Mouse (Mus musculus): ENCODE measurements around the gene Fign. TPM values are rescaled to one million over a fixed set of nuclear protein-coding genes. Genes with fewer than 3 reads are reported as not detected.

Gene Fign
- polyA plus RNA-seq, 1 experiment from 2014 or later, result 3.0 TPM

GRCm38 (mm10) chr2:64072158-64072557 is 25.7 kb downstream of the Fign start:
- WGBS, result 63% methylated on average over 4 of the region's 4 CpGs
- H3K4me1 ChIP-seq (ENCODE audit: control insufficient read depth, insufficient read depth, low read length), result no peaks in the 10 kb centered on the region
- no peak overlapping the region for H3K27ac ChIP-seq (ENCODE audit: low read length)
- no peaks in the 10 kb centered on the region for H3K36me3 ChIP-seq (ENCODE audit: control insufficient read depth, insufficient read depth, low read length)
- H3K9me3 ChIP-seq (replicated peaks; ENCODE audit: control insufficient read depth, low read length), result no peaks in the 10 kb centered on the region
- H3K27me3 ChIP-seq (ENCODE audit: control insufficient read depth, insufficient read depth, low read length), result no peaks in the 10 kb centered on the region
- H3K4me3 ChIP-seq (replicated peaks; ENCODE audit: low read length), result no peak overlapping the region
- H3K4me2 ChIP-seq (ENCODE audit: low read depth, low read length), result no peak overlapping the region
- ATAC-seq (ENCODE audit: insufficient read depth, low FRiP score), result no peak
- no peak overlapping the region for H3K9ac ChIP-seq (ENCODE audit: low read length)

DNA sequence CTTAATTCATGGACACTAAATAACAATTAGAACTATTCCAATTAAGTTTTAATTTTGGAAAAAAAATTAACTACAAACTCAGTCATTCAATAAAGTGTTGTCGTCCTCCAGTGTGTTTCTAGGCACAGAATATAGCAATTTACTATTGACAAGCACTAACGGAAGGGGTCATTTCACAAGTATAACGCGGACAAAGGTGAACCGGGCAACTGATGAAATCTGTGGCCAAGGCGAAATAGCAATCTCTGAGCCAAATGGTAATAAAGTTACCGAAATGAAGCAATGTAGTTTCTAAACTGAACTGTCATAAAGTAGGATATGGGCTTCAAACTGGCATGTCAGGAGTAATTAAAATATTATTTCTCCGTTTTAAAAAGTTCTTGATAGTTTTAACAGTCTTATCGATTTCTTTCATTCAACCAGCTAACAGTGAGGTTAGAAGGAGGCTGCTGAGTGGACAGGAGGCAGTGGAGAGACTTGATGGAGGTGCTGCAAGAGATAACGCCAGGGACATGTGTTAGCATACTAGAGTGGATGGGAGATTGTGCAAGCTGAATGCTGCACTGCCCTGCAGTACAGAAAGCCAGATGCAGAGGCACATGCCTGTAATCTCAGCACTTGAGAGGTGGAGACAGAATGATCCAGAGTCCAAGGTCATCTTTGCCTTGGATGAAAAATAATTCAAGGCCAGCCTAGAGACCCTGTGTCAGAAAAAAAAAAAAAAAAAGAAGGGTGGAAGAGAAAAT is 27.7 kb downstream of the Fign start:
- no peak overlapping the region for H3K4me3 ChIP-seq (replicated peaks; ENCODE audit: low read length)
- H3K27ac ChIP-seq (ENCODE audit: low read length), result no peak overlapping the region
- WGBS, result 83% methylated on average over 10 of the region's 10 CpGs
- H3K9me3 ChIP-seq (replicated peaks; ENCODE audit: control insufficient read depth, low read length), result no peaks in the 10 kb centered on the region
- ATAC-seq (ENCODE audit: insufficient read depth, low FRiP score), result no peak
- H3K36me3 ChIP-seq (ENCODE audit: control insufficient read depth, insufficient read depth, low read length), result no peaks in the 10 kb centered on the region
- H3K4me1 ChIP-seq (ENCODE audit: control insufficient read depth, insufficient read depth, low read length), result no peaks in the 10 kb centered on the region
- no peaks in the 10 kb centered on the region for H3K27me3 ChIP-seq (ENCODE audit: control insufficient read depth, insufficient read depth, low read length)
- no peak overlapping the region for H3K4me2 ChIP-seq (ENCODE audit: low read depth, low read length)
- no peak overlapping the region for H3K9ac ChIP-seq (ENCODE audit: low read length)

DNA sequence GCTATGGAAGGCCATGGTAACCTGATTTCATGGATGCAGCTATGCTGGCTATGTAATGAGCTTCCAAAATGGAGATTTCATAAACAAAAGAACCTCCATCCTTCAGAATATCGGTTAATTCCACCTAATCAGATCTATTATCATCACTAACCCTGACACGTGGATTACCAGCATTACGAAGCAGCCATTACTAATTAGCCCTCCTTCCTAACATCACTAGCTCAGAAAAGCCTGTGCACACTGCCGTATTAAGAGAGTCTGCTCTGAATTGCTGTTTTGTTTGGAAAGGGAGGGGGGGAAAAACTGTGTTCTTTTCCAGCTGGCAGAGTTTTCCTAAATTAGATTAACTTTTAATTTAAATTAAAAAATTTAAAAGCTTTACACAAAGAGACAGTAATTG is 32.3 kb downstream of the Fign start:
- Histone ChIP-seq H3K9ac (ENCODE audit: low read length) (no peak overlapping the region), H3K36me3 (ENCODE audit: control insufficient read depth, insufficient read depth, low read length) (no peaks in the 10 kb centered on the region), H3K9me3 (replicated peaks; ENCODE audit: control insufficient read depth, low read length) (no peaks in the 10 kb centered on the region), H3K4me3 (replicated peaks; ENCODE audit: low read length) (no peak overlapping the region), H3K27ac (ENCODE audit: low read length) (no peak overlapping the region), H3K4me1 (ENCODE audit: control insufficient read depth, insufficient read depth, low read length) (no peaks in the 10 kb centered on the region), H3K4me2 (ENCODE audit: low read depth, low read length) (no peak overlapping the region), H3K27me3 (ENCODE audit: control insufficient read depth, insufficient read depth, low read length) (no peaks in the 10 kb centered on the region)
- ATAC-seq (ENCODE audit: insufficient read depth, low FRiP score), result no peak
- 81% methylated on average over 4 of the region's 4 CpGs for WGBS

GRCm38 (mm10) chr2:64059477-64059876 is 38.4 kb downstream of the Fign start:
- Histone ChIP-seq H3K36me3 (ENCODE audit: control insufficient read depth, insufficient read depth, low read length) (no peaks in the 10 kb centered on the region), H3K27ac (ENCODE audit: low read length) (no peak overlapping the region), H3K4me3 (replicated peaks; ENCODE audit: low read length) (no peak overlapping the region), H3K9me3 (replicated peaks; ENCODE audit: control insufficient read depth, low read length) (no peaks in the 10 kb centered on the region), H3K27me3 (ENCODE audit: control insufficient read depth, insufficient read depth, low read length) (no peaks in the 10 kb centered on the region), H3K4me2 (ENCODE audit: low read depth, low read length) (no peak overlapping the region), H3K4me1 (ENCODE audit: control insufficient read depth, insufficient read depth, low read length) (no peaks in the 10 kb centered on the region), H3K9ac (ENCODE audit: low read length) (no peak overlapping the region)
- 83% methylated on average over 5 of the region's 5 CpGs for WGBS
- no peak for ATAC-seq (ENCODE audit: insufficient read depth, low FRiP score)

DNA sequence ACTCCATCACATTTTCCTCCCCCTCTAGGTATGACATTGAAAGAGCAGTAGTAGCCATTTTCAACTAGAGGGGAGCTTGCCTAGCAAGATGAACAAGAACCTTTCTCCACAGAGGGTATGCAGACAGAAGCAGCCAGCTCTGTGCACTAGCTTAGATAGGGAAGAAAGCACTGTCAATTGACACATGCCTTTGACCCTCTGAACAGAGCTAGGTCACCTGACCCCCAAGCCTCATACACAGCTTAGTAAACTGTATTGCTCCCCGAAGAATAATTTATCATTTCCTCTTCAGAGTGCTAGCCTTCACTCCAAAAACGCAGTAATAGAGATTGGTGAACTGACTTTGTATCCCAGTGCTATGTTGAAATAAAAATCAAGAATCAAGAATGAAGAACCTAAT is 49.7 kb downstream of the Fign start:
- no peaks in the 10 kb centered on the region for H3K4me1 ChIP-seq (ENCODE audit: control insufficient read depth, insufficient read depth, low read length)
- H3K4me2 ChIP-seq (ENCODE audit: low read depth, low read length), result no peak overlapping the region
- H3K27me3 ChIP-seq (ENCODE audit: control insufficient read depth, insufficient read depth, low read length), result no peaks in the 10 kb centered on the region
- H3K9ac ChIP-seq (ENCODE audit: low read length), result no peak overlapping the region
- H3K4me3 ChIP-seq (replicated peaks; ENCODE audit: low read length), result no peak overlapping the region
- no peak for ATAC-seq (ENCODE audit: insufficient read depth, low FRiP score)
- WGBS, result 66% methylated on average over 2 of the region's 2 CpGs
- no peak overlapping the region for H3K27ac ChIP-seq (ENCODE audit: low read length)
- no peaks in the 10 kb centered on the region for H3K9me3 ChIP-seq (replicated peaks; ENCODE audit: control insufficient read depth, low read length)
- no peaks in the 10 kb centered on the region for H3K36me3 ChIP-seq (ENCODE audit: control insufficient read depth, insufficient read depth, low read length)

- 53% methylated on average over 3 of the region's 3 CpGs for WGBS
- H3K27ac ChIP-seq (ENCODE audit: low read length), result no peak overlapping the region
- no peak overlapping the region for H3K4me3 ChIP-seq (replicated peaks; ENCODE audit: low read length)
- H3K9ac ChIP-seq (ENCODE audit: low read length), result no peak overlapping the region
- H3K36me3 ChIP-seq (ENCODE audit: control insufficient read depth, insufficient read depth, low read length), result no peaks in the 10 kb centered on the region
- H3K4me1 ChIP-seq (ENCODE audit: control insufficient read depth, insufficient read depth, low read length), result no peaks in the 10 kb centered on the region
- no peak for ATAC-seq (ENCODE audit: insufficient read depth, low FRiP score)
- no peak overlapping the region for H3K4me2 ChIP-seq (ENCODE audit: low read depth, low read length)
- H3K9me3 ChIP-seq (replicated peaks; ENCODE audit: control insufficient read depth, low read length), result no peaks in the 10 kb centered on the region
- no peaks in the 10 kb centered on the region for H3K27me3 ChIP-seq (ENCODE audit: control insufficient read depth, insufficient read depth, low read length)
These were observed 54.7 kb downstream of the Fign start for GRCm38 (mm10) chr2:64043099-64043498.

DNA sequence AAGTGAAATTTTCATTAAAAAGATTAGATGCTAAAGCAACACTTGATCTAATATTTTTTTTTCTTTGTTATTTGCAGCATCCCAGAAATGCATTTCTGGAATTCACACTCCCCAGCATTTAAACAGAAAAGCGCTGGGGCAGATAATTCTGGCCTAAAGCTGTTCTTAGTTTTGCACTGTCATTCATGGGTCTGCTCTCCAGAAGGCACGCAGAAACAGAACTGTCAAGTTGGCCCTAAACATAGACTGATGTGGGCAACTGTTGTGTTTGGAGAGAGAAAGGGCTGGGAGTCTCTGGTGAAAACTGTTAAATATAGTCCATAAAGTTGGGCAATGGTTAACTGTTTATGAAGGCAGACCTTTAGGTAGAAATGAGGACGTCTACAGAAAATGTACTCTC is 62.4 kb downstream of the Fign start:
- 61% methylated on average over 3 of the region's 3 CpGs for WGBS
- no peaks in the 10 kb centered on the region for H3K36me3 ChIP-seq (ENCODE audit: control insufficient read depth, insufficient read depth, low read length)

DNA sequence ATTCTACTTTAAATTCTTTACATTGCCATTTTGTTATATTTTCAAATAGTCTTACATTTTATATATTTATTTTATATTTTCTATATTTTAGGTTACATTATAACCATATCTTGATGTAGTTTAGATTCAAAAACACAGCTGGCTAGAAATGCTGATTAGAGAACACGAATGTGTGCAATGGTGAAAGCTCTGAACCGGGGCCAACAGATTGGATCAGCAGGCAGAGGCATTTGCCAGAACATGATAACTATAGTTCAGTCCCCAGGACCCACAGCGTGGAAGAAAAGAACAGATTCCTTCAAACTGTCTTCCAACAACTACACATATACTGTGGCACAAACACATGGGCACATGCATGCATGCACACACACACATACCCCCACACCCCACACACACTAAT is 64.0 kb downstream of the Fign start:
- Histone ChIP-seq H3K4me2 (ENCODE audit: low read depth, low read length) (no peak overlapping the region), H3K4me1 (ENCODE audit: control insufficient read depth, insufficient read depth, low read length) (no peaks in the 10 kb centered on the region), H3K36me3 (ENCODE audit: control insufficient read depth, insufficient read depth, low read length) (no peaks in the 10 kb centered on the region), H3K9ac (ENCODE audit: low read length) (no peak overlapping the region), H3K27ac (ENCODE audit: low read length) (no peak overlapping the region), H3K27me3 (ENCODE audit: control insufficient read depth, insufficient read depth, low read length) (no peaks in the 10 kb centered on the region), H3K4me3 (replicated peaks; ENCODE audit: low read length) (no peak overlapping the region), H3K9me3 (replicated peaks; ENCODE audit: control insufficient read depth, low read length) (no peaks in the 10 kb centered on the region)
- WGBS, result 80% methylated on average over 3 of the region's 3 CpGs
- ATAC-seq (ENCODE audit: insufficient read depth, low FRiP score), result no peak

More for the DNA sequence above, 62.4 kb downstream of the Fign start:
- Histone ChIP-seq H3K4me1 (ENCODE audit: control insufficient read depth, insufficient read depth, low read length) (no peaks in the 10 kb centered on the region), H3K4me3 (replicated peaks; ENCODE audit: low read length) (no peak overlapping the region), H3K27me3 (ENCODE audit: control insufficient read depth, insufficient read depth, low read length) (no peaks in the 10 kb centered on the region), H3K27ac (ENCODE audit: low read length) (no peak overlapping the region), H3K9ac (ENCODE audit: low read length) (no peak overlapping the region), H3K4me2 (ENCODE audit: low read depth, low read length) (no peak overlapping the region), H3K9me3 (replicated peaks; ENCODE audit: control insufficient read depth, low read length) (no peaks in the 10 kb centered on the region)
- ATAC-seq (ENCODE audit: insufficient read depth, low FRiP score), result no peak

- Histone ChIP-seq H3K27ac (ENCODE audit: low read length) (no peak overlapping the region), H3K4me3 (replicated peaks; ENCODE audit: low read length) (no peak overlapping the region), H3K4me1 (ENCODE audit: control insufficient read depth, insufficient read depth, low read length) (no peaks in the 10 kb centered on the region), H3K4me2 (ENCODE audit: low read depth, low read length) (no peak overlapping the region), H3K9ac (ENCODE audit: low read length) (no peak overlapping the region), H3K36me3 (ENCODE audit: control insufficient read depth, insufficient read depth, low read length) (no peaks in the 10 kb centered on the region), H3K9me3 (replicated peaks; ENCODE audit: control insufficient read depth, low read length) (no peaks in the 10 kb centered on the region), H3K27me3 (ENCODE audit: control insufficient read depth, insufficient read depth, low read length) (no peaks in the 10 kb centered on the region)
- 79% methylated on average over 4 of the region's 4 CpGs for WGBS
- no peak for ATAC-seq (ENCODE audit: insufficient read depth, low FRiP score)
These were observed 71.9 kb downstream of the Fign start for GRCm38 (mm10) chr2:64025961-64026360.

Data from stomach, embryonic 16.5 days (tissue).